Mouse (Mus musculus) cerebellum, adult 11 months (tissue): Measurements from ENCODE around the gene Saxo1.

Source experiments
- DNase-seq: peaks from one replicate; pipeline ENCODE4 v3.0.0; 2022

Saxo1 gene

DNA sequence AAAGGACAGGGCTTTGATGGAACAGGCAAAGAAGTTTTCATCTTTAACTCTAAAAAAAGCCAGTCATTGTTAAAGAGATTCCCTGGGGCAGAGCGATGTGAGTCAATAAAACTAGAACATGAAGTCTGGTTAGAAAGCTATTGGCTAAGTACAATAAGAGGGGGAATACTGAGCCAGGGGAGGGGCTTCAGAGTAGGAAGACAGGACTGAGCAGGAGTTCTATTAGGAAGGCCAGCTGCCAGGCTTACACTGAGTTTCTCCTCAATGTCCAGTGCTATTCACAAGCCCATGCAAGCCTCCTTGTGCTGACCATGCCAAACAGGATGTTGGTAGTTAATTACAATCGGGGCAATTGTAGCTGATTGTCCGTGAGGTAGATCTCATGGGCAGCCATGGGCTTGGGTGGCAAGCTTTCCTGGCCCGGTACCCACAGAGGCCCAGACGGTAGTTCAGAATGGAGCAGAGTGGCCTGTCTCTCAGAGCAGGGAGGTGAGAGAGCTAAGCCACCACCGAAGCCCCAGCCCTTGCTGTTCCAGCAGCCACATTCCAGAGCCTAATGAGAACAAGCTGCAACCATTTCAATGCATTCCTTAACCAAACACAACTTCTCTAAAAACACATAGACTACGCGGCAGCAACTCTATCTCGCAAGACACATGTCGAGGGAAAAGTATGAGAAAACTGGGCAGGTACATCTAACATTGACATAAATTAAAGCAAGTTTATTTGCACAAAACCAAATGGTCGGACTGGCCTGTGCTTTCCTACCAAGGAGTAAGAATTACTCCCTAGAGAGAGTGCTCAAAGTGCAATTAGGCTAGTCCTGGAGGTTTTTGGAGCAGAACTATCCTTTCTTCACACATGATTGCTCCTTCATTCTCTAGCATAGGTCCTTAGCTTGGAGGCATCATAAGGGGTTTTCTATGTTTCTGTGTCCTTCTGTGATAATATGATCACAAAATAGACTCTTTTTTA, 30.7 kb downstream of the Saxo1 start:
- DNase-seq, result no peak

DNA sequence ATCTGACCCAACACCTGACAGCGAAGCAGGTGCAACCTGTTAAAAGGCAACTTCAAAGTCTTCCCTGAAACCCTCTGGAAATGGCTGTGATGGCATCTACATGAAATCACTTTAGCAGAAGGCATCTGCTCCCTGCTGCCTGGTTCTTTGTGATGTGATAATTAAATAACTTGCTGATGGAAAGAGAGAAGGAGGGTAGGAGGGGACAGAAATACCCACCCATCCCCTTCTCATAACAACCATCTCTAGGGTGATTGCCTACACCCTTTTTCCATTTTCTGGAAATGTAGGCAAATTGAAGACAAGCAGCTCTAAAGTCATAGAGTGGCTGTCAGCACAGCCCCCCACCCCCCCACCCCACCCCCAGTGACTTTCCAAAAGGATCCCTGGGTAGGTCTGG, 33.6 kb downstream of the Saxo1 start:
- DNase-seq, result no peak

DNA sequence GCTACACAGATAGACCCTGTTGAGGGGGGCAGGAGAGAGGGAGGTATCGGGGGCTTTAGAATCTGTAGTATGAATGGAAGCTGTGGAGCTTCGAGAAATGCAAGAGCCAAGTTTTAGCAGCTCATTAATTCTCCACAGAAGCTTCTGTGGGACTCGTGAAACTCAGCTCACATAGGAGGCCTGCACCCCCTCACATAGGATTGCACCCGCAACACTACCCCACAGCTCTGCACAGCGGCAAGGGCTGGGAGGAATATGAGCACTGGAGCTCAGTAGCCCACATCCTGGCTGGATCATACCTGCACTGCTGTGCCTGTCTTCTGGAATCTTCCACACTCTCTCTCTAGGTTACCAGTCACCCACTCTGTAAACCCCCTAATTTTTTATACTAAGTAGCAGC, 34.4 kb downstream of the Saxo1 start:
- no peak for DNase-seq

DNA sequence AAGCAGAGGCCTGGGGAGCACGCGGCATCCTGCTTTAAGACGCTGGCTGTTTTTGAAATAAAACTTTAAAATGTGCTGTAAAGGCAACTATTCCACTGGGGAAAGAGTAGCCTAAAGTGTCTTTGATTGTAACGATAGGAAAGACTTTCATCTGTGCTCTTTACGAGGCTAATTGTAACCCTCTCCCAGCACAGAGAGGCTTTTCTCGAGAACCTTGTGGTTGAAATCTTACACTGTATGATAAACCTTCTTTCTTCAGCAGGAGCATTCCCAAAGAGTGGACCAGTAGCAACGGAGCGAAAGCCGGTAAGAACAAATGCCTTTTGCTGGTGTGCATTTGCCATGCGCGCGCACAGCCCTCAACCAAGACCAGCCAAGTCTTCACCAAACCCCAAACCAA, 37.4 kb downstream of the Saxo1 start:
- DNase-seq, result no peak

DNA sequence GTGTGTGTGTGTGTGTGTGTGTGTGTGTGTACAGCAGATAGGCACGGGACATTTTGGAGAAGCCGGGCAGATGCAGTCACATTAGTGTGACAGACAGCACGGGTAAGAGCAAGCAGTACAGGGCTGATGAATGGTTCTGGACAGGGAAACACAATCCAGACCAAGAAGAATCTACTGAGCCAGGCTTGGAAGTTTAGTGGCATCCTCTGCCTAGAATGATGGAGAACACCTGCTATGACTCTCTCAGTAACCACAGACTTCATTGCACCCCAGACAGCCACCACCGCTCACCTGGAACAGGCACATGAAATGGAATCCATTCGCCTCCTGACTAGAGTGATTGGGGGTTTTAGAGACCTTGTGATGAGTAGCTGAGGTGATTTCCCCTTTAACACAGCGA, 38.2 kb downstream of the Saxo1 start:
- DNase-seq, result no peak

DNA sequence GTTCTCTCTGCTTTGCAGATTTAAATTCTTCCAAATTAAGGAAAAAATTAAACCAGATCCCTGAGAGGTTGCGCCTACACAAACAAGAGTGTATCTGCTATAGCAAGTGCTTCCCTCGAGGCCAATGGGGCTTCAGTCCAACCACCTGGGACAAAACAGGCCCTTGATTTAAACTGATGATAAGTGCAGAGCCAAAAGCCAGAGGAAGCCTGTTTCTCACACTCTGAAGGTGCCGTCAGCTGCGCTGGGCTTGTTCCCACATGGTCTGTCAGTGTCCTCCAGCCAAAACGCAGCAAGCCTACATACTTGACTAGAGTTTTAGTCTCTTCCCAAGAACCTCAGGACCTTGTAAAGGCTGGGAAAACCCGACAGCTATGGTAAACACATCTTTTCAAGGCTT, 53.5 kb downstream of the Saxo1 start:
- DNase-seq, result no peak

DNA sequence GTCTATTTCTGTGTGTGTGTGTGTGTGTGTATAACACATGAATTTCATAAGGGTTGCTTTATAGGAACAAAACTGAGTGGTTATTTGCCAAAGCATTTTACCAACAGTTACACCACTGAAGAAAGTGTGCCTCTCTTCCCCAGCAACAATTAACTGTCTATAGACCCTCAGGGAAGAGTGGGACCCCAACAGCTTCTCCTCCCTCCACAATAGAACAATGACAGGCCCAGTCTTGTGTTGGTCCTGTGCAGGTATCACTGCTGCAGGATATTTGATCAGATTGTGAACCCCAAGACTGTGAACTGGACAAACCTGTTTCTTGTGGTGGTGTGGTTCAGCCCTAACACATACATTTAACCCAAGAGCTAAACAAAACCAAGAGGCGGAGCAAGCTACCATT, 58.6 kb downstream of the Saxo1 start:
- DNase-seq, result no peak

DNA sequence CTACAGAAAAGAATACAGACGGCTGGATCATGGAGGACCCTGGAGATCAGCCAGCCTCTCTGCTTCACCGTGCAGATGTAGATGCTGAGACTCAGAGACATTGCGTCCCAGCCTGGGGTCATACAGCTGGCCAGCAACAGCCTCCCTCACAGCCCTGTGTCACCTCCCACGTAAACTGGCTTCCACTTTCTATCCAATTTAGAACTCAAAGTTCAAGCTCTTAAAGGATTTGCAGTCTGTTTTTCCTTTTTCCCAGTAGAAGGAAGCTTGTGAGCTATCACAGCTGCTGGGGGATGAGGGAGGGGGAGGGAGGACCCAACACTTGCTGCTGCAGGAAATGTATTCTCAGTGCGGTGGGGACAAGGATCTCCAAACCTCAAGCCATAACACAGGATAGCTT, 59.4 kb downstream of the Saxo1 start:
- no peak for DNase-seq

DNA sequence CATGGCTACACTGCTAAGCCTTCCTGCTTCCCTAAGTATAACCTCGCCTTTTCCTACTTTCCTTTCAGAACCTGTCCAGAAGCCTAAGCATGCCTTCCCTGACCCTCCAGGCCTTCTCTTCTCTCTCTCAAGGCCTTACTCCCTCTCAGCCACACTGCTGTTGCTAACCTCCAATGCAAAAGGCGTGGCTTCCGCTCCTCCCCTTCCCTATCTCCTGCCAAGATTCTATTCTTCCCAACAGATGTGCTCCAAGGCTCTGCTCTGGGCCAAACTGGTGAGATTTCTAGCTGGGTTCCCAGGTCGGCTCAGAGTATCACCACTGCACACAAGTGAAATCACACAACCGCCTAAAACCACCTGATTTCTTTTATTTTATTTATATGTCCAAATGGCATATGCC, 69.0 kb downstream of the Saxo1 start:
- DNase-seq, result no peak

DNA sequence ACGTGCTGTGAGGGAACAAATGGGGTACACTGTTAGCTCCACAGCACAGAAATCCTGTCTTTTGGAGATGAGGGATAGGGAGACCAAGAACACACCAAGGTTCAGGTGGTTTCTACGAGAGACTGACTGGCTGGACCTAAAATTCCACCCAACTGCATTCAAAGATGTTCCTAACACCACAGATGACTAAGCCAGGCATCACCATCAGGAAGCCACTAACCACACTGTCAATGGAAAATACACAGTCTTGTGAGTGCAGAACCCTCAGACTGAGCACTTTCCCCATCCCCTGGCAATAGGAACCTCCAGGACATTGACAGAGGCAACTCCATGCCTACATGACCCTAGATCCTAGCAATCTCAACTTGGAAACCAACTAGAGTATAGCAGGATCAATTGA, 71.2 kb downstream of the Saxo1 start:
- DNase-seq, result no peak

DNA sequence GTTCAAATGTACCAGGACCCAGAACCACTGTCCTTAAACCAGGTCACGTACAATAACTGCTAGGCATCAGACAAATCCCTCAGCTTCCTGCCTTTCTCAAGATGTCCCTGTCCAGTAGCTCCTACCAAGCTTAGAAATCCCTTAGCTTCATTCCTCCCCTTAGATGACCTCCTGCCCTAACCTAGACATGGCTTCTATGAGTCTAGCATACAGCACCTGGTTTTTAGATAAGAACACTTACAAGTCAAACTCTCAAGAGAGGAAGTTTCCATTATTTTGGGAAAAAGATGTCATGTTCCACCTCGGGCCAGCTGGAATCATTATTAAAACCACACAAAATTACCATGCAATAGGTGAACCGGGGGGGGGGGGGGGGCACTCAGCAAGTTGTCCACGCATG, 71.6 kb downstream of the Saxo1 start:
- no peak for DNase-seq

DNA sequence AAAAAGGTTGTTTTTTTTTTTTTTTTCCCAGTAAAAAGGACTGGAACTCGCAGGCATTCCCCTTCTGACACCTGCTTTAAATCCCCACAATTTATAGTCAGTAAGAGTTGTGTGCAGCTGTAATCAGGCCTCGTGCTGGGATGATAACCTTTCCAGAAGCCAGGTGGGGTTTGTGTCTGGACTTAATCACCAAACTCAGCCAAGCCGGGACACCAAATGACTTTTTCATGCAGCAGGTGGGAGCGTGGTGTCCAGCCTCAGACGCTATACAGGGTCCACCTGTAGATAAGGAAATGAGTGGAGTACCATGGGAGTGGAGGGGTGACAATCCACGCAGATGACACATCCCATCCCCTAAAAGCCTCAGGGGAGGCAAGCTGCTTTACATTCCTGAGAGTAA, 73.1 kb downstream of the Saxo1 start:
- DNase-seq, result no peak

DNA sequence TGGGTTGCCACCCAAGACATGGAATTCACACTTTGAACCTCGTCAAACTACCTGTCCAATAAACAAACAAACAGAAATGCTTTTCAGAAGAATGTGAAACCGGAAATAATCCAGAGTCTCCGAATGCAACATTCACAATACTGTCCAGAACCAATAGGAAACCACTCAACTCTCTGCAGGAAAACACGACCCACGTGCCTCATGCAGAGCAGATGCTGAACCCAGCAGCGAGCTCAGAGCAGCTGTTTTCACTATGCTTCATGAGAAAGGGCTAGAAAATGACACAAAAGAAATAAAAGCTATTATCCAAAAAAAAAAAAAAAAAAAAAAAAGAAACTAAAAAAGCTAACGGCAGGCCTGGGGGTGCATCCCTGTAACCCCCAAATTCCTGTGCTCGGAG, 74.4 kb downstream of the Saxo1 start:
- DNase-seq, result no peak

DNA sequence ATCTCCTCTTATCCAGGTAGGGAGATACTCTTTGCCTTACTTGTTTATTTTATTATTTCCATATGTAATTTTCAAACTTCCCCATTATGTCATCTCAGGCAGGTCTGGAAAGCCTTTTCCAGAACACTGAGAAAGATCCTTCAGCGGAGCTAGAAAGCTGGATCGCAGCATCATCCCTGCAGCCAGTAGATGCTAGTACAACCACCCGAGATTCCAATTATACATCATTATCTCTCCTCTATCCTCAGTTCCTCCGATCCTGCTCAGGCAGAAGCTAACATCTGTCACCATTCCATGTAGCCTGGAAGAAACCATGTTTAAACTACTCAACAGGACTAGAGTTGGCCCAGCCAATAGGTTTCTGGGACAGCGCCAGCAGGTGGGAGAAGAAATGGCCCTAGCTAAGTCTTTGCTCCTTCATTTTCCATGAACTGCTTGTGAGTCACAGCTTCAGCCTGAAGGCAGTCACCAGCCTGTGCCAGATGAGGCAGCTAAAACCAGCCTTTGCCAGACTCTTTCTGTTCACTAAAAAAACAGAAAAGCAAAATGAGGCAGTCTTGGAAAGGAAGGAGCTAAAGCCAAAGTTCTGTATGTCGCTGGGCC, 75.0 kb downstream of the Saxo1 start:
- DNase-seq, result no peak

DNA sequence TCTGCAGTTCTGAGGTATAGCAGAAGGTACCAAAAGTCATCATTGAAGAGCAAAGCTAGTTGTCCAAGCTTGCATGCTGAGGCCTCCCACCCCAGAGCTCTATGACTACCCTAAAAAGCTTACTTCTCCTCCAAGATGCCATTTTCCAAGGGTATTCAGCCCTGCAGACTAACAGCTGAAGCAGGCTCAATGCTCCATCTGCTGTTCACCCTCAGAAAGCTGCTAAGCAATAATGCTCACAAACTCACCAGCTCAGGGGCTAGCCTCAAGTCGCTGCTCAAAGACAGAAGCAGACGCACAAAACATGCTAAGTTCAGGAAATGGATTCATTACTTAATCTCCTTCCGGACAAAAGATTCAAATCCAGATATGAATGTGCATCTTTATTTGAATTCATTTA, 77.2 kb downstream of the Saxo1 start:
- DNase-seq, result no peak

DNA sequence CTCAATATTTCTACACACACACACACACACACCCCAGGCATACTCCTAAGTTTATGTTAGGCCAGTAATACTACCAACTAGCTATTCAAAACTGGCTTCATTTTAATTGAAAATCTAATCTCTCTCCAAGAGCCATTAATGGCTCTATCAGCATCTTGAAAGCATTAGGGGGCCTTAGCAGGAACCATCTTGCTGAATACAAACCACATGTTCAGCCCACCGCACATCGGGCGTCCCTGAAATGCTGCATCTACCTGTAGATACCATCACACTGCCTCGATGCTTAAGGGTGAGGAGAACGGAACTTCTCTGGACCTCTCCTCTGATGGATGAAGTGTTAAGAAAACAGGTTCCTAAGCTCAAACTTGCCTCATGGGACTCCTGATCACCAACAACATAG, 93.3 kb downstream of the Saxo1 start:
- no peak for DNase-seq

DNA sequence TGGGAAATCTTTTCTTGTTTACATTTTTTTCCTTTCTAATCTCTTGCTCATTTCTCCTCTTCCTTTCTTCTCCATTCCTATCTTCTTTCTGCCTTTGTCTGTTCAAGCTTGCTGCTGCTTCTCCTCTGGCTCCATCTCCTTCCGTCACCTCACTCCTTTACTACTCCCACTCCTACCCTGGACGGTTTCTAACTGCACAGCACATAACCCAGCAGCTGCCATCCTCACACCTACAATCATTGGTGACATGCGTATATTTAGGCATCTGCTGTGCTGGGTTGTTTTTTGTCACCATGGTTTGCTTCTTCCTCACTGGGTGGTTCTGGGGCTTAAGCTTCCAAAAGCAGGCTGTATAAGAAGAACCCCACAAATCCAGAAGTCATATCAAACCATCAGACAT, 107.7 kb downstream of the Saxo1 start:
- DNase-seq, result no peak

DNA sequence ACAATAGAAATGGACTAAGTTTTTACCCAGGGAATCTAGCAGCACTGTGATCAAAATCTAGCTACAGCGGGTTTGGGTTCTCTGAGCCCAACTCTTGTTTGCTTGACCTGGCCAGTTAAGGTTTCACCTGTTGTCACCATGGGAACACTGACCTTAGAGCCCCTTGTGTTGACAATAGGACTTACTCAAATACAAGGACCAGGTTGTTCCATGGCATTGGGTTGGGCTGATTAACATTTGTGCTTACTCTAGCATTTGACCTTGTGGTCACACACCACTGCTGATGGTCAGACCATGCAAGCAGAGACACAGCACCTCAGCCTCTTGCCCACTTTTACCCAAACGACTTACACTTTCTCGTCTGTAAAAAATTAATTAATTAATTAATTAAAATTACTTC, 121.8 kb downstream of the Saxo1 start:
- no peak for DNase-seq

DNA sequence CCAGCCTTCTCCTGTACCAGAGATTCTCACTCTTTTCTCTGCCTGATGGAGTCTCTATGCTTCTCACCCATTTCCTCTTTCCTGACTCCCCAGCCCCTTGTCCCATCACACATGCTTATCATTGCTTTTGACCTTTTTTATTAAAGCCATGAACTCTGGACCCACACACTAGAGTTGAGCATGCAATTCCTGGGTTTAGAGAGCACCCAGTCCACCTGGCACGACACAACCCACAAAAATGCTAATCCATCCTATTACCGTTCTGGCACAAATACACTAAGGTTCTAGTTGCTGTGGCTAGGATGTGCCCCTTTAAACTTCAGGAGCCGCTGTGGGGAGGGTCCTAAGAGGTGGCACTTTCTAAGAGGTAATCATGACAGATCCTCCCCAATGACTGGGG, 122.5 kb downstream of the Saxo1 start:
- no peak for DNase-seq

DNA sequence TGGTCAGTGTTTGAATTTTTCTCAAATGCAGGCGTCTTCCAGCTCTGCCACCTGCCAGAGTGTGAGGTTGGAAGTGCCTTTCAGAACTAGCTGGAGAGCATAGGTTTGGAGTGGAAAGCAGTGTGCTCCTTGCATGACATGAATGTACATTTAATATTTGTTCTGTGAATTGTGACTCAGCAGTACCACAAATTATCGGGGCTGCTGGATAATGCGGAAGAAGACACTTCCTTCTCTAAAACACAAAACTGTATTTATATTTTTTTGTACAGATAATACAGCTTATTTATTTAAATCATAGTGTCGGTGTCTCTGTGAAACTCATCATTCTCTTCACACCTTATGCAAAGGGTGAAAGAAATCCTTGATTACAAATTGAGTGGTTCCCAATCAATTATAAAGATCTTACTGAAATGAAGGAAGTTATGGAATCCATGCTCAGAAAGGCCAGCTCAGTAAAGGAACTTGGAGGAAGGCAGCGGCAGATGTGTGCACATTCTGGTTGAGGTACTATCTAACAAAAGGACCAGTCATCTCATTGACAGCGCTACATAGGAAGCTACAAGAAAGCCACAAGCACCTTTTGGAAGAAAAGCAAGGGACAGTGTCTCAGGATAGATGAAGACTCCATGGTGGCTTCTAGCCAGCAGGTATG, 129.9 kb downstream of the Saxo1 start:
- DNase-seq, result no peak

DNA sequence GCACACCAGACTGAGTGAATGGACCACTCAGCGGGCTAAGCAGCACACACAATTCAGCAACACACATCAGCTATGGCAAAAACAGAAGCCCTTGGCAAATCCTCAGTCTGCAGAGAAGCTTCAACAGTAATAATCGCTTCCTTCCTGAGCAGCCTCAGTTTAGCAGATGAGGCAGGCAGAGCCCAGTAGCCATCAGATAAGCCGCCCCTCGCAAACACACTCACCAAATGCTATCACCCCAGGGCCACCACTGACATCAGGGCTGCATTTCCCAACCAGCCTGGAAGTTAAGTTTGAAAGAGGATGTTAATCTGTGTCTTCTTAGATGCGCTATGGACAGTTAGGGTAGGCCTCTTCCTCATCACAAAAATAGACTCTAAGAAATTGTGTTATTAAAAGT, 130.8 kb downstream of the Saxo1 start:
- no peak for DNase-seq

DNA sequence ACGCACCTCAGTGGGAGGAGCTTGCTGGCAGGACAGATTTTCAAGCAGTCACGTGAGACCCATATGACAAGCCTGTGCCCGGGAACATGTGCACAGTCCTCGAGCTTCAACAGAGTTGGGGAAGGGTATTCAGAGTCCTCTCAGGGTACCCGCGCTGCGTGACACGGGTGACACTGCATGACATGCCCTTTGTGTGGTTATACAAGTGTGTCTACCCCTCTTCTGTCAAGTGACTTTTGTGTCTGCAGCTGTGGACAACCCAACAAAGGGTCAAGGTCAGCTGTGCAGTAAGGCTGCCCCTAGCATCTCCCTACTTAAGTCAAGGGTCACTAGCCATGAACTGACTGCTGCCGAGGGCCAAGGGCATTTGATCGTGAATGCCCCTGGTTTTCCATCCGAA, 131.6 kb downstream of the Saxo1 start:
- no peak for DNase-seq

DNA sequence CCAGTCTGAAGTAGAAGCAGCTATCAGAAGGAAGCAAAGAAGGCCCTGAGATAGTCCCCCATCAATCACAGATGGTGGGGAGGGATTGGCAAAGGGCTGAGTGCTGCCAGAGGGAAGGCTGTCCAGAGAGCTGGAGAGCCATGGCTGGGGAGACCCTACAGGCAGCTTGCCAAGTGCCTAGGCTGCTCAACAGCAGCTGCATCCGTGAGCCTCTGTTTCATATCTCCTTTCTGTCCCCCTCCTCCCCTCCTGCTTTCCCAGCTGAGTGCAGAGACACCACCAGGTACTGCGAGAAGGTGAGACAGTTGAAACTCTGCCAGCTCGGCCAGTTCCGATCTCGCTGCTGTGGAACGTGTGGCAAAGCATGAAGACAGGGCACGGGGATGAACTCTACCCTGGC, 132.5 kb downstream of the Saxo1 start:
- no peak for DNase-seq

DNA sequence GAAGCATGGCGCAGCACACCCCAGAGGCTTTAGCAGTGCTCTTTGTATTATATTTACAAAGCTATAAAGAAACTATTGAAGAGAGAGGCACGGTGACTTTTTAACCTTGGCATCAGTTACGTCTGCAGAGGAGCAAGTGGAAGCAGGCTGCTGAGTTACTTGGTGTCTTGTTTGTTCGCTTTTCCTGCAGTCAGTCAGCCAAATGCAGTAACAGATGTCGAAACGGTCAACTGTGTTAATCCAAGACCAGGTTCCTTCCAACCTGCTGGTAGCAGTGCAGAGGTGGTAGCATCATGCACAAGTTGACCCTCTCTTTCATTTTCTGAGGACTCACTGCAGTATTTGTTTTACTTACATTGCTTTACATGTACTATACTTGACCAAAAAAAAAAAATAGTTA, 135.5 kb downstream of the Saxo1 start:
- DNase-seq, result no peak
